Mouse (Mus musculus): ENCODE results near the gene Npffr2. TPM values are rescaled to one million over a fixed set of nuclear protein-coding genes. Genes with fewer than 3 reads are reported as not detected.
A peak's percentile ranks its signal among the peaks of the same experiment; 100 is the strongest.

Npffr2 gene
- polyA plus RNA-seq, 1 experiment from 2014 or later = not detected

GRCm38 (mm10) chr5:89579181-89579580, 52.0 kb downstream of the Npffr2 start:
- WGBS = 97% methylated on average over 1 of the region's 1 CpGs
- H3K4me1 ChIP-seq = no peaks in the 10 kb centered on the region

GRCm38 (mm10) chr5:89581143-89581542, 53.9 kb downstream of the Npffr2 start:
- no peaks in the 10 kb centered on the region for H3K27me3 ChIP-seq
- H3K4me3 ChIP-seq = no peak overlapping the region
- no peak for ATAC-seq (replicated peaks)
- WGBS = 69% methylated on average over 1 of the region's 1 CpGs
- H3K27ac ChIP-seq (replicated peaks) = no peak overlapping the region
- H3K4me2 ChIP-seq (replicated peaks) = no peak overlapping the region
- no peaks in the 10 kb centered on the region for H3K36me3 ChIP-seq
- H3K9me3 ChIP-seq = no peaks in the 10 kb centered on the region
- no peaks in the 10 kb centered on the region for H3K4me1 ChIP-seq
- H3K9ac ChIP-seq (replicated peaks) = no peak overlapping the region

More at GRCm38 (mm10) chr5:89579181-89579580, 52.0 kb downstream of the Npffr2 start:
- no peak overlapping the region for H3K9ac ChIP-seq (replicated peaks)
- no peaks in the 10 kb centered on the region for H3K36me3 ChIP-seq
- no peak overlapping the region for H3K27ac ChIP-seq (replicated peaks)
- no peak overlapping the region for H3K4me2 ChIP-seq (replicated peaks)
- H3K27me3 ChIP-seq = no peaks in the 10 kb centered on the region
- ATAC-seq (replicated peaks) = no peak
- H3K9me3 ChIP-seq = no peaks in the 10 kb centered on the region
- no peak overlapping the region for H3K4me3 ChIP-seq

- Histone ChIP-seq H3K4me1 (no peaks in the 10 kb centered on the region), H3K9me3 (no peaks in the 10 kb centered on the region), H3K9ac (replicated peaks) (no peak overlapping the region), H3K27me3 (no peaks in the 10 kb centered on the region), H3K4me3 (no peak overlapping the region), H3K36me3 (no peaks in the 10 kb centered on the region), H3K27ac (replicated peaks) (no peak overlapping the region), H3K4me2 (replicated peaks) (no peak overlapping the region)
- no peak for ATAC-seq (replicated peaks)
- 89% methylated on average over 5 of the region's 5 CpGs for WGBS
These were observed 54.6 kb downstream of the Npffr2 start for GRCm38 (mm10) chr5:89581742-89582366.

- H3K4me3 ChIP-seq = no peak overlapping the region
- H3K27ac ChIP-seq (replicated peaks) = no peak overlapping the region
- 85% methylated on average over 3 of the region's 3 CpGs for WGBS
- no peak for ATAC-seq (replicated peaks)
- H3K4me2 ChIP-seq (replicated peaks) = no peak overlapping the region
- no peaks in the 10 kb centered on the region for H3K4me1 ChIP-seq
- H3K9me3 ChIP-seq = no peaks in the 10 kb centered on the region
- no peaks in the 10 kb centered on the region for H3K36me3 ChIP-seq
- no peaks in the 10 kb centered on the region for H3K27me3 ChIP-seq
- H3K9ac ChIP-seq (replicated peaks) = no peak overlapping the region
These were observed 57.8 kb downstream of the Npffr2 start for GRCm38 (mm10) chr5:89585021-89585420.

GRCm38 (mm10) chr5:89592301-89592700, 65.1 kb downstream of the Npffr2 start:
- Histone ChIP-seq H3K4me1 (no peaks in the 10 kb centered on the region), H3K9me3 (no peaks in the 10 kb centered on the region; the same call in 1 of the 2 replicates), H3K36me3 (no peaks in the 10 kb centered on the region), H3K4me3 (no peak overlapping the region), H3K27me3 (no peaks in the 10 kb centered on the region), H3K4me2 (replicated peaks) (no peak overlapping the region), H3K27ac (replicated peaks) (no peak overlapping the region), H3K9ac (replicated peaks) (no peak overlapping the region)
- no peak for ATAC-seq (replicated peaks)
- WGBS = 34% methylated on average over 4 of the region's 4 CpGs

GRCm38 (mm10) chr5:89611322-89612015, 84.2 kb downstream of the Npffr2 start:
- no peak overlapping the region for H3K27ac ChIP-seq (replicated peaks)
- peak; percentile 51 for ATAC-seq (replicated peaks)
- WGBS = 17% methylated on average over 2 of the region's 2 CpGs

GRCm38 (mm10) chr5:89612262-89612661, 85.0 kb downstream of the Npffr2 start:
- 0 out of 2 replicates have a peak, but pooled peaks cover 6% of the 10 kb centered on the region for H3K9me3 ChIP-seq
- H3K36me3 ChIP-seq = no peaks in the 10 kb centered on the region
- no peaks in the 10 kb centered on the region; the same call in 1 of the 2 replicates for H3K4me1 ChIP-seq
- no peak for ATAC-seq (replicated peaks)
- H3K9ac ChIP-seq (replicated peaks) = no peak overlapping the region
- no peaks in the 10 kb centered on the region for H3K27me3 ChIP-seq
- H3K4me3 ChIP-seq = no peak overlapping the region
- WGBS = 46% methylated on average over 6 of the region's 6 CpGs
- no peak overlapping the region for H3K27ac ChIP-seq (replicated peaks)
- H3K4me2 ChIP-seq (replicated peaks) = no peak overlapping the region

More at GRCm38 (mm10) chr5:89611322-89612015, 84.2 kb downstream of the Npffr2 start:
- H3K36me3 ChIP-seq = no peaks in the 10 kb centered on the region
- H3K9me3 ChIP-seq = 0 out of 2 replicates have a peak, but pooled peaks cover 6% of the 10 kb centered on the region
- H3K4me3 ChIP-seq = no peak overlapping the region
- no peak overlapping the region for H3K4me2 ChIP-seq (replicated peaks)
- H3K27me3 ChIP-seq = no peaks in the 10 kb centered on the region
- H3K9ac ChIP-seq (replicated peaks) = no peak overlapping the region
- H3K4me1 ChIP-seq = no peaks in the 10 kb centered on the region; the same call in 1 of the 2 replicates

GRCm38 (mm10) chr5:89631599-89631998, 104.4 kb downstream of the Npffr2 start:
- 57% methylated on average over 1 of the region's 1 CpGs for WGBS
- H3K4me2 ChIP-seq (replicated peaks) = no peak overlapping the region

More at GRCm38 (mm10) chr5:89631599-89631998, 104.4 kb downstream of the Npffr2 start:
- H3K4me3 ChIP-seq = no peak overlapping the region
- no peak overlapping the region for H3K27ac ChIP-seq (replicated peaks)
- H3K9me3 ChIP-seq = no peaks in the 10 kb centered on the region
- ATAC-seq (replicated peaks) = peak; percentile 89
- peaks cover 13% of the 10 kb centered on the region for H3K4me1 ChIP-seq
- H3K9ac ChIP-seq (replicated peaks) = no peak overlapping the region
- H3K27me3 ChIP-seq = no peaks in the 10 kb centered on the region
- no peaks in the 10 kb centered on the region for H3K36me3 ChIP-seq

Other genes with a start within 250 kb of the Npffr2 start
- gene Gc, start 69.5 kb upstream of the Npffr2 start, polyA plus RNA-seq (2015; fragmentation: Nextera tagmentation; extraction: Ambion mirVana) = 0.13 TPM in 1 of 2 replicates, not detected in the other